Mouse (Mus musculus): ENCODE data around the gene Dppa3. TPM values are rescaled to one million over a fixed set of nuclear protein-coding genes. Genes with fewer than 3 reads are reported as not detected.

The Dppa3 gene
- total and polyA plus RNA-seq, 2 experiments = not detected

DNA sequence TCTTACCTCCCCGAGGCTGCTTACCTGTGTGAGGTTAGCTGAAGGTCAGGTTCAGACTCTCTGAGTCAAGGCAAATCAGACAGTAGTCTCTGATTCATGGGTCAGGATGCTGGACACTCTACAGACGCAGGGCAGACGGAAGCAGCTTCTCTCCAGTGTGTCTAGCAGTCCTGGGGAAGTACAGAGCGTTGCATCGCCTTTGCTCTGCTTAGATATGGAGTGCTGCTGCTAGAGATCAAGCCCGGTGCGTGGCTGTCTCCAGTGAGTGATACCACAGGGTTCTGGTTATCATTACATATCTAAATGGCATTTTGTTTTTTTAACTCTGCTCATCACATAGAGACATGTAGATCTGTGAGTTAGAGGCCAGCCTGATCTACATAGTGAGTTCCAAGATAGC lies 29.6 kb upstream of the Dppa3 start:
- peak overlapping the region; percentile 26; the same call in 1 of the 2 replicates for H3K27ac ChIP-seq (replicated peaks; ENCODE audit: insufficient read depth, low read depth, low read length)
- 65% methylated on average over 7 of the region's 7 CpGs for WGBS
- no peak overlapping the region for H3K4me3 ChIP-seq (ENCODE audit: insufficient read depth, low read depth, low read length)
- peaks cover 33% of the 10 kb centered on the region for H3K4me1 ChIP-seq (ENCODE audit: control insufficient read depth, insufficient read depth, low read length)
- H3K9ac ChIP-seq (ENCODE audit: low read depth, low read length) = peak overlapping the region; percentile 11; the same call in 1 of the 2 replicates
- no peak for DNase-seq (ENCODE audit: extremely low read depth, low read depth, low spot score)
- H3K36me3 ChIP-seq (ENCODE audit: control insufficient read depth, insufficient read depth, low read length) = peaks cover 30% of the 10 kb centered on the region
- H3K27me3 ChIP-seq (ENCODE audit: control insufficient read depth, insufficient read depth, low read length) = no peaks in the 10 kb centered on the region
- TF ChIP-seq POLR2A (IDR thresholded peaks at IDR 0.05; ENCODE audit: extremely low read depth, insufficient read depth, low read length) (no peak), CTCF (IDR thresholded peaks at IDR 0.05; ENCODE audit: low read depth, low read length) (no peak)
- no peaks in the 10 kb centered on the region; the same call in 1 of the 2 replicates for H3K79me2 ChIP-seq (ENCODE audit: control insufficient read depth, insufficient read depth, low read length)

DNA sequence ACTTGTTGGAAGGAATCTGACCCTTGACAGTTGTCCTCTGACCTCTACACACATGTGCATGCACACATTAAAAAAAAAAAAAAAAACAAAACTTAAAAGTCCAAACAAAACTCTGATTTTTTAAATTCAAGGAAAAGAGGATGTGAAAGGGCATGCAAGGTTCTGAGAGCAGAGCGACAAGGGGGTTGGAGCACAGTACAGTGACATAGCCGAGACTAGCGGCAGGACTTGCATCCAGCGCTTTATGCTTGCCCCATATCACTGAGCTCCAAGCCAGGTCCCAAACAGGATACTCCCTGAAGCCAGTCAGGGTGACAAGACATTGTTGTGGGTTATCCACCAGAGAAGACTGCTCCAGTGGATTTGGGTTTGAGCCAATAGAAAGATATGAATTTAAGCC lies 28.2 kb upstream of the Dppa3 start:
- Histone ChIP-seq H3K27me3 (ENCODE audit: control insufficient read depth, insufficient read depth, low read length) (no peaks in the 10 kb centered on the region), H3K79me2 (ENCODE audit: control insufficient read depth, insufficient read depth, low read length) (no peaks in the 10 kb centered on the region; the same call in 1 of the 2 replicates), H3K27ac (replicated peaks; ENCODE audit: insufficient read depth, low read depth, low read length) (peak overlapping the region; percentile 93), H3K9ac (ENCODE audit: low read depth, low read length) (peak overlapping the region; percentile 63), H3K36me3 (ENCODE audit: control insufficient read depth, insufficient read depth, low read length) (peaks cover 24% of the 10 kb centered on the region), H3K4me1 (ENCODE audit: control insufficient read depth, insufficient read depth, low read length) (peaks cover 33% of the 10 kb centered on the region), H3K4me3 (ENCODE audit: insufficient read depth, low read depth, low read length) (peak overlapping the region; percentile 18; the same call in 1 of the 2 replicates)
- 10% methylated on average over 4 of the region's 4 CpGs for WGBS
- no peak for TF ChIP-seq POLR2A (IDR thresholded peaks at IDR 0.05; ENCODE audit: extremely low read depth, insufficient read depth, low read length)
- TF ChIP-seq CTCF (IDR thresholded peaks at IDR 0.05; ENCODE audit: low read depth, low read length) = no peak
- DNase-seq (ENCODE audit: extremely low read depth, low read depth, low spot score) = no peak

- Histone ChIP-seq H3K36me3 (ENCODE audit: control insufficient read depth, insufficient read depth, low read length) (peaks cover 22% of the 10 kb centered on the region), H3K9ac (ENCODE audit: low read depth, low read length) (peak overlapping the region; percentile 63; the same call in 1 of the 2 replicates), H3K27ac (replicated peaks; ENCODE audit: insufficient read depth, low read depth, low read length) (peak overlapping the region; percentile 93), H3K27me3 (ENCODE audit: control insufficient read depth, insufficient read depth, low read length) (no peaks in the 10 kb centered on the region), H3K4me3 (ENCODE audit: insufficient read depth, low read depth, low read length) (no peak overlapping the region), H3K4me1 (ENCODE audit: control insufficient read depth, insufficient read depth, low read length) (peaks cover 35% of the 10 kb centered on the region), H3K79me2 (ENCODE audit: control insufficient read depth, insufficient read depth, low read length) (no peaks in the 10 kb centered on the region; the same call in 1 of the 2 replicates)
- DNase-seq (ENCODE audit: extremely low read depth, low read depth, low spot score) = peak; percentile 99
- 10% methylated on average over 6 of the region's 6 CpGs for WGBS
- no peak for TF ChIP-seq CTCF (IDR thresholded peaks at IDR 0.05; ENCODE audit: low read depth, low read length)
- no peak for TF ChIP-seq POLR2A (IDR thresholded peaks at IDR 0.05; ENCODE audit: extremely low read depth, insufficient read depth, low read length)
Observed at GRCm38 (mm10) chr6:122598436-122598835, 27.8 kb upstream of the Dppa3 start.

GRCm38 (mm10) chr6:122599054-122599737 lies 27.0 kb upstream of the Dppa3 start:
- Histone ChIP-seq H3K79me2 (ENCODE audit: control insufficient read depth, insufficient read depth, low read length) (no peaks in the 10 kb centered on the region; the same call in 1 of the 2 replicates), H3K36me3 (ENCODE audit: control insufficient read depth, insufficient read depth, low read length) (peaks cover 17% of the 10 kb centered on the region), H3K4me3 (ENCODE audit: insufficient read depth, low read depth, low read length) (peak overlapping the region; percentile 20; the same call in 1 of the 2 replicates), H3K4me1 (ENCODE audit: control insufficient read depth, insufficient read depth, low read length) (peaks cover 34% of the 10 kb centered on the region), H3K9ac (ENCODE audit: low read depth, low read length) (peak overlapping the region; percentile 59), H3K27ac (replicated peaks; ENCODE audit: insufficient read depth, low read depth, low read length) (peak overlapping the region; percentile 93), H3K27me3 (ENCODE audit: control insufficient read depth, insufficient read depth, low read length) (no peaks in the 10 kb centered on the region)
- TF ChIP-seq POLR2A (IDR thresholded peaks at IDR 0.05; ENCODE audit: extremely low read depth, insufficient read depth, low read length) (no peak), CTCF (IDR thresholded peaks at IDR 0.05; ENCODE audit: low read depth, low read length) (no peak)
- 57% methylated on average over 9 of the region's 9 CpGs for WGBS
- peak; percentile 49 for DNase-seq (ENCODE audit: extremely low read depth, low read depth, low spot score)

DNA sequence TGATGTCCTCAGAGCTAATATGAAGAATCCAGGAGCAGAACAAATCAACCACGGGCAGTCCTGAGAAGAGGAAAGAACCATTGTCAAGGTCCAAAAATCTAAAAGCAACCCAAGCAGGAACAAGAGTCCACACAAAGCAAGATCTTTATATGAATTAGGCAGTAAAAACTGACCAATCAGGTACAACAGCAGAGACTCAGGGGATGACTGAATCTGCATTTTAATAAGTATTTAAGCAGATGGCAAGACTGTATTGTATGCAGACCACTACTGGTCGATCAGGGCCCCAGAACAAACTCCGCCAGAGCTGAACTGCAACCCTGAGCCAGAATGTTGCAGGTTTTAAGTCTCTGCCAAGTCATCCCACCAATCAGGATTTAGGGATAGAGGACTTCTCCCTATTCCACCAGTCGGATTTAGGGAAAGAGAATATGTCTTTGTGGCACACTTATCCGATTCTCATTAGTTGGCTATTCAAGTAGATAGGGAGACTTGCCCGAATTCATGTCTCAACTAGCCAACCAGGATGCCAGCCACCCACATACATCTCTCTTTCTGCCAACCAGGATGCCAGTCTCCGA lies 26.1 kb upstream of the Dppa3 start:
- Histone ChIP-seq H3K27ac (replicated peaks; ENCODE audit: insufficient read depth, low read depth, low read length) (peak overlapping the region; percentile 93), H3K4me1 (ENCODE audit: control insufficient read depth, insufficient read depth, low read length) (peaks cover 31% of the 10 kb centered on the region), H3K79me2 (ENCODE audit: control insufficient read depth, insufficient read depth, low read length) (no peaks in the 10 kb centered on the region; the same call in 1 of the 2 replicates), H3K27me3 (ENCODE audit: control insufficient read depth, insufficient read depth, low read length) (no peaks in the 10 kb centered on the region), H3K4me3 (ENCODE audit: insufficient read depth, low read depth, low read length) (peak overlapping the region; percentile 39), H3K9ac (ENCODE audit: low read depth, low read length) (peak overlapping the region; percentile 59; the same call in 1 of the 2 replicates), H3K36me3 (ENCODE audit: control insufficient read depth, insufficient read depth, low read length) (peaks cover 17% of the 10 kb centered on the region)
- WGBS = 14% methylated on average over 7 of the region's 7 CpGs
- peak; percentile 63 for DNase-seq (ENCODE audit: extremely low read depth, low read depth, low spot score)
- no peak for TF ChIP-seq POLR2A (IDR thresholded peaks at IDR 0.05; ENCODE audit: extremely low read depth, insufficient read depth, low read length)
- no peak for TF ChIP-seq CTCF (IDR thresholded peaks at IDR 0.05; ENCODE audit: low read depth, low read length)
